Mouse (Mus musculus) liver, embryonic 14.5 days (tissue): Measurements from ENCODE around the gene Tgfbr3.

ENCODE experiments used
- CTCF ChIP-seq: IDR thresholded peaks from 2 replicates; pipeline ENCODE4 v1.5.1; 2016; ENCODE audit warnings: antibody characterized with exemption, low read depth, control low read depth
- EP300 ChIP-seq: IDR thresholded peaks from 2 replicates; pipeline ENCODE4 v1.6.1; 2016; ENCODE audit warnings: antibody characterized with exemption, low read depth

- TF ChIP-seq EP300 (no peak), CTCF (no peak)
Observed at GRCm38 (mm10) chr5:107171861-107172260, 117.6 kb downstream of the Tgfbr3 start.
